16 mouse cellular contexts compared by ENCODE assay signal in the genomic region with DNA sequence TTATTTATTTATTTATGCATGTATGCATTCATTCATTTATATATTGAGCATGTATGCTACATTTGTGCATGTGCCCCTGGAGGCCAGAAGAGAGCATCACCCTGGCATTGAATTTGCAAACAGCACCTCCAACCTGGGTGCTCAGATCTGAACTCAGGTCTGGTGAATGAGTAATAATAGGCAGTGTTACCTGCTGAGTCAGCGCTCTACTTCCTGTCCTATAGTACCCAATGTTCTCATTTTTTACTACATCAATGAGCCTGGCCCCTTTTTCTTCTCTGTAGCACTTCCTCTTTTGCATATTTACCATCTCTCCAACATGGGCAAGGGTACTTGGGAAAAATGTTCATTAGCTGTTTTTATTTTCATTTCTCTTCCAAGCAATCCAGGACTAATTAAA.
"Had no signal": no experiment of that assay in that cellular context is flagged by ENCODE, and none has a peak within 500 bp of the region (broad histone marks: within the 10 kb centered on the region; RNA-seq: fewer than 3 reads in every experiment).

No protein-coding gene starts in this region.

- H3K4me2 ChIP-seq: neural tube, embryonic 12.5 days; neural tube, embryonic 13.5 days; neural tube, embryonic 15.5 days; stomach, embryonic 15.5 days had no signal

- DNase-seq: retina, postnatal 1 day; right cerebral cortex, adult 18-20 months; right cerebral cortex, postnatal 14 days; right cerebral cortex, postnatal 25 days; right cerebral cortex, postnatal 4 days; spleen, adult 18-20 months; thymus, adult 18-20 months; thymus, adult 2 months; thymus, postnatal 14 days; thymus, postnatal 25 days; thymus, postnatal 36 days; thymus, postnatal 4 days had no signal

- H3K36me3 ChIP-seq: neural tube, embryonic 12.5 days; neural tube, embryonic 13.5 days; neural tube, embryonic 15.5 days; stomach, embryonic 15.5 days had no signal

- H3K4me3 ChIP-seq: neural tube, embryonic 12.5 days; neural tube, embryonic 13.5 days; neural tube, embryonic 15.5 days; stomach, embryonic 15.5 days had no signal

- H3K9ac ChIP-seq: neural tube, embryonic 12.5 days; neural tube, embryonic 13.5 days; neural tube, embryonic 15.5 days; stomach, embryonic 15.5 days had no signal

- H3K9me3 ChIP-seq: neural tube, embryonic 12.5 days; neural tube, embryonic 13.5 days; neural tube, embryonic 15.5 days; stomach, embryonic 15.5 days had no signal

- H3K4me1 ChIP-seq: neural tube, embryonic 12.5 days; neural tube, embryonic 13.5 days; neural tube, embryonic 15.5 days; stomach, embryonic 15.5 days had no signal

- H3K27ac ChIP-seq: neural tube, embryonic 12.5 days; neural tube, embryonic 13.5 days; neural tube, embryonic 15.5 days; stomach, embryonic 15.5 days had no signal

- H3K27me3 ChIP-seq: neural tube, embryonic 12.5 days; neural tube, embryonic 13.5 days; neural tube, embryonic 15.5 days; stomach, embryonic 15.5 days had no signal
